Mouse (Mus musculus) kidney, postnatal 10 days (tissue): ENCODE data around the gene Hoxa7.

Experiments used
- DNase-seq: peaks from one replicate; pipeline ENCODE4 v3.0.0; 2021; ENCODE audit warnings: mixed read lengths

Hoxa7 gene

GRCm38 (mm10) chr6:52237346-52238154, 15.9 kb upstream of the Hoxa7 start:
- DNase-seq: peak; percentile 42

- peak; percentile 31 for DNase-seq
Observed at GRCm38 (mm10) chr6:52236806-52237205, 15.2 kb upstream of the Hoxa7 start.

DNA sequence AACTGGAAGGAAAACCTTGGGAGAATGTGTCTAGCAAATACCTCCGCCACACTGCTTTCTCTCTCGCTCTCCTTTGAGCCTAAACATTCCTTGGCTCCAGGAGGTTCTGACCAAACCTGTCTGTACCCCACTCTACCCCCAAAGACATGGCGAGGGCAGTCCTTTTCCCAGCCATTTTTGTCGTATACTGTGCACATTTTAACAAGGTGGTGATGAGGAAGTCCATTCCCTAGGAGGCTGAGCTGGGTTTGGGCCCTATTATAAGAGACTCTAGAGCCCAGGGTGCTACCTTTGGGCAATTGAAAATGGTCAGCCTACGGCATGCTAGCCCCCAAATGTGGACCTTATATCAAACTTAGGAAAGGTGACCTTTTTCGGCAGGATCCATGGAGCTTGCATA, 14.2 kb upstream of the Hoxa7 start:
- DNase-seq: peak; percentile 18

DNA sequence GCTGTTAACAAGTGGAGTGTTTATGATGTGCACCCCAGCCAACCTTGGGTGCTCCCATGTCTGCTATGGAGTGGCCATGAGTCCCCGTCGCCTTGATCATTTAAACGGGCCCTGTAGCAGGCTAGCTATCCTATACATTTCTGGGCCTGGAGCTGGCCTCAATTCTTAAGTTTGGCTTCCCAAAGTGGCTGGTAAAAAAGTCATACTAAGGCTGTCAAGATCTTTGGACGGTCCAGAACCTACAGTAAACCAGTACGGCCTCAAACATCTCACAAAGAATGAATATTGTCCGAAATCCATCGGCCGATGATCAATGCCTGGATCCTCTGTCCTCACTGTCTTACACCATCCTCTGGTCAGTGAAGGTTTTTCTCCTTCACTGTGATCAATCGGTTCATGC, 13.6 kb upstream of the Hoxa7 start:
- DNase-seq: no peak

DNA sequence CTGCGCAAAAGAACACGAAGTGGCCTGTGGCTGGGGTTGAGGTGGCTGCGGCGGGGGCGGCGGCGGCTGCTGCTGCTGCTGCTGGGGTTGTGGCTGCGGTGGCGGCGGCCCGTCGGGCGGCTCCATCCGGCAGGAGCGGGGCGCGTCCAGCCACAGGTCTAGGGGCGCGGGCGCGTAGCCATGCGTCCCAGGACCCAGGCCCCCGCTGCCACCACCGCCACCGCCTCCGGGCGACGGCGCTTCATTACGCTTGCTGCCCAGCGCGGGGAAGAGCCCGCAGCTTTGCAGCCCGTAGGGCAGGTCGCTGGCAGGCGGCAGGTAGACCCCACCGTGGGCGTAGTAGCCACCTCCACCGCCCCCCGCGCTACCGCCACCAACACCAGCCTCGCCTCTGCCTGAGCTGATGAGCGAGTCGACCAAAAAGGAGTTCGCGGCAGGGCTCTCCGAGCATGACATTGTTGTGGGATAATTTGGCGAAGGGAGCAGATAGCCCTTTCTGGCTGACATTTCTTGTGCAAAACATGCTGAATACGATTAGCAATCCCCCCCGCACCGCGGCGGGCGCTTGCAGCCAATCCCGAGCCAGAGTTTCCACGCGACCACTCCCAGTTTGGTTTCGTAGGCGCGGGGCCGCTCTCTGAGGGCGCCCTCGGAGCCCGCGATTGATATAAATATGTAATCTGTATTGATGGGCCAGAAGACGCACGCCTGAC, 12.9 kb upstream of the Hoxa7 start:
- peak; percentile 91 for DNase-seq

- peak; percentile 95 for DNase-seq
Observed at GRCm38 (mm10) chr6:52233546-52234427, 12.1 kb upstream of the Hoxa7 start.

DNA sequence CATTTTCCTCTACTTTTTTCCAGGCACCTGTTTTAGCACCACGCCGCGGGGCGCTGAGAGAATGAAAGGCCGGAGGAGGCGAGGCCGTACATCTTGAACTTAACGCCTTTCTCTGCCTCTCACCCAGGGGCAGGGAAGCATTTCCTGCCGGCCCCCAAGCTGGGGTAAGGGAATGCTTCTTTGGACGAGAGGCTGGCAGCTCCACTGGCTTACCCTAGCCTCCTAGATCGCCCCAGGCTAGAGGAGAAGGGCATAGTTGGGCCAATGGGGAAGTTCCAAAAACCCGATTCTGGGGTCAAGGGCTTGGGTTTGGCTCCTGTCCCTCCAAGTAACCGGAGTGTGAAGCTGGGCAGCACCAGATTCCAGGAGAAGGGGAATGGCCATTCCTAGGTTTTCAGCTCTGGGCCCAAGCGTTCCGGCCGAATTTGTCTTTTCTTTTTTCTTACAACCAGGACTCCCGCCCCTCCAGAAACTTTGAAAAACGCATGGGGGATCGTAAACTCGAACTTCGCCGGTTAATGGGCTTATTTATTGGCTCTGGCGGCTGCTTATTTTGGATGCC, 11.4 kb upstream of the Hoxa7 start:
- DNase-seq: peak; percentile 64

GRCm38 (mm10) chr6:52232568-52232965, 10.9 kb upstream of the Hoxa7 start:
- peak; percentile 77 for DNase-seq

GRCm38 (mm10) chr6:52231885-52232567, 10.4 kb upstream of the Hoxa7 start:
- DNase-seq: peak; percentile 79

- peak; percentile 86 for DNase-seq
Observed at GRCm38 (mm10) chr6:52230516-52231165, 9.0 kb upstream of the Hoxa7 start, which contains the start of gene Hoxa9. Gene Hoxa9 (minus strand): TSS chr6:52231089.

DNA sequence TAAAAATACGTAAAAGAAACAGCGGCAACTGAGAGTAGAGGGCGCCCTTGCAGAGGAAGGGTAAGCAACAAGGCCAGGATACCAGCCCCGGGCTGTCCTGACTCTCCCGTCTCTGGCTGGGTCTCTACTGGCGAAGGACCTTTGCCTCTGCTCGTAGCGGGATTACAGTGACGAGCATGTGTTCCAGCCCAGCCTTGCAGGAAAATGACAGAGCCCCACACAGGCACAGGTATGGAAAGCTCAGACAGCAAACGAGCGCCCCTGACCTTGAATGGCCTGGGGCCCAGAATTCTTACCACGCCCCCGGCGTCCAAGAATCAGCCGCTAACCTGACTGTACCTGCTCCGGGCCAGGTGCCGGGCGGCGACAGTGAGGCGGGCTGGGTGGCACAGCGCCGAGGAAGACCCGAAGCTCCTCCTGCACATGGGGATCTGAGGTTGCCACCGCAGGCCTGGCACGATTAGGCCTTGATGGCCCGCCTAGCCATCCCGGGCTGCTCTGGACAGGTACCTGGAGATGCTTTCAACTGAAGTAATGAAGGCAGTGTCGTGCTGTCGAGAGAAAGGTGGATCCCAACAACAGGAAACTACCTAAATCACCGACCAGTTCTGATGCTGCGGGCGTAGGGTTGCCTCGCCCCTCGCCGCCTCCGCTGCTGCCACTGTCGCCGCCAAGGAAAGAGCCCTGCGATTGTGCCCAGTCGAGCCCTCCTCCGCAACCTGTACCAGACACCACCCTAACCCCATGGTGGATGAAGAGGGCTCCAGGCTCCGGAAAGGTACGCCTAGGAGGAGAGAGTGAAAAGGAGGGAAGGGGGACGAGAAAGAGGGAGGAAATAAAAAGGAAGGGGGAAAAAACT, 8.1 kb upstream of the Hoxa7 start:
- DNase-seq: peak; percentile 79

DNA sequence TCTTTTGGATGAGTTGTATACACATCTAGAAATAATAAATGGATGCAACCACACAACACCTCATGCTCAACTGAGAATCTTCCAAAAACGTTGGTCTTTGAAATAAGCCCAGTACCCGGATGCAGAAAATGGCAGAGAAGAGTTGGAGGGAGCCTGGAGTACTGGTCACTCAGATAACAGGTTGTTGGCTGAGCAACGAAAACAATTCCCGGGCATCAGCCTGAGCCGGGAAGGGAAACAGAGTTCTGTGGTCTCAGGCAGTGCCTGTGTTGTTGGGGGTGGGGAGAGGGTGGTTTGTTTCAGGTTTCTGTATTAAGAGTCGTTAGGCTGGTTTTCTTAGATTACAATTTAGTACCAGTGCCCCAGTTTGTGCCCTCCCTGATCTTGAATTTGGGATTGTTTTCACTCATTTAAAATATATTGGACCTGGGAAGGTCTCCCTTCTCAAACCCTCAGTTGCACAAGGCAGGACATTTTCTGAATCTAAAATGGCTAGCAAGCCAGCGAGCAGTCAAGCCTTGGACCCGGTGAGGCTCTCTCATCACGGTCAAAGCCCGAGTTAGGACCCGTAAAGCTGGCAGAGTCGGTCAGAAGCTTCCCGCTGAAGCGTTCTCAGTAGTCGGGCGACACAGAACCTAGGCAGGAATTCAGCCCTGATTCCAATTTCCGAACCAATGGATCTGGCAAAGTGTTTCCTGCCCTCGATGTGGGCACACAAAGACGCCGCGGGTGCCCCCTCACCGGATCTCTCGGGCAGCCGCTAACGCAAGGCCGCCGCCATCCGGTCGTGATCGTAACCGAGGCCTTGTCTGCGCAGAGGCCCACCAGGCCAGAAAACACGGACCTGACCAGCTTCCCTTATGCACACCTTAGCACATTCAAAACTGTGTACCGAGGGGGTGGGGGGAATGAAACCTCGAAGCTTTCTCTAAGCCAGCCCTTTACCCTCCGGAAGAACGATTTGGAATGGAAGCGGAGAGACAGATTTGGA, 7.1 kb upstream of the Hoxa7 start:
- peak; percentile 79 for DNase-seq

GRCm38 (mm10) chr6:52227470-52228222, 6.0 kb upstream of the Hoxa7 start:
- peak; percentile 74 for DNase-seq

GRCm38 (mm10) chr6:52226569-52227257, 5.1 kb upstream of the Hoxa7 start:
- DNase-seq: peak; percentile 76

DNA sequence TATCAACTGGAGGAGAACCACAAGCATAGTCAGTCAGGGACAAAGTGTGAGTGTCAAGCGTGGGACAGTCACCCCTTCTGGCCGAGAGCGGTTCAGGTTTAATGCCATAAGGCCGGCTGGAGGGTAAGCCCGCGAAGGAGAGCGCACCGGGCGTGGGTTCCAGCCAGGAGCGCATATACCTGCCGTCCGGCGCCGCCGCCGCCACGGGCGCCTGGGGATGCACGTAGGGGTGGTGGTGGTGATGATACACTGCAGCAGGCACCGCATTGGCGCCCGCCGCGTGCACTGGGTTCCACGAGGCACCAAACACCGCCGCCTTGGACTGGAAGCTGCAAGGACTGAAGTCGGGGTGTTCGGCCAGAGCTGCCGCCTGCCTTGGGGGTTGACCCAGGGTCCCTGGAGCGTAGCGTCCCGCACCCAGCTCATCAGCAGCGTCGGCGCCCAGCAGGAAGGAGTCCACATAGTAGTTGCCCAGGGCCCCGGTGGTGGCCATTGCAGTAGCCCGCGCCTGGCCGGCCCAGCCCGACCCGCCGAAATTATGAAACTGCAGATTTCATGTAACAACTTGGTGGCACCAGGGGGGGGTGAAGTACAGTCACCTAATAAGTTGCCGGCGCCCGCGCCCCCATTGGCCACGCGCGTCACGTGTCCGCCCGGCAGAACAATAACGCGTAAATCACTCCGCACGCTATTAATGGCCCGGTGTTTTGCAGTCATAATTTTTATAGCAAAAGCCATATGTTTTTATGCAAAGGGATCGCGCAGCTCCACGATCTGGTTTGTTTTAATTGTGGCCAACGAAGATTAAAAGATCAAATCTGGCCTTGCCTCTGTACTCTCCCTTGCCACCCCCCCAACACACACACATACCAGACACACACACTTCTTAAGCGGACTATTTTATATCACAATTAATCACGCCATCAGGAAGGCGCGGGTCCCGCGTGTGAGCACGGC, 4.2 kb upstream of the Hoxa7 start:
- DNase-seq: peak; percentile 96

- DNase-seq: peak; percentile 67
Observed at GRCm38 (mm10) chr6:52224895-52225611, 3.4 kb upstream of the Hoxa7 start.
